Comparison of ENCODE assay signal across 14 mouse cellular contexts in the genomic region with DNA sequence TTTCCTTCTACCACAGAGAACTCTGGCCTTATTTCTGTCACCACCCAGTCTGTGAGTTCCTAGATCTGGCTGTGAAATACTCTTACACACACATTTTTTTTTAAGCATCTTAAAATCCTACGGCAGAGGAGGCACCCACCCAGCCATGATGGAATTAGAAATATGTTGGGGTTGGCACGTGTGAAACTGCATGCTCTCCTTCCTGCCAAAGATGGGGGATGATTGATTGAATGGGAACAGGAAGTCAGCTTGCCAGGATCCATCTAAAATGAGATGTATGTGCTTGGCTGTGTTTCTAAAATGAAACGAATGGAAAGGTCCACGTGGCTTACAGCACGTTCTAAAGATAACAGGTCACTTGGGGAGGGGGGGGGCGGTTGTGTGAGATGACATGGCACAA.
DNase-seq lines count a peak whose midpoint lies in the region; ATAC-seq and TF ChIP-seq lines count a peak whose summit lies in the region.
"Had no signal": no experiment of that assay in that cellular context is flagged by ENCODE, and none has a peak within 500 bp of the region (broad histone marks: within the 10 kb centered on the region; RNA-seq: fewer than 3 reads in every experiment).

No protein-coding gene starts in this region.

- H3K9me3 ChIP-seq in forebrain, embryonic 13.5 days (replicated peaks), result no peaks in the 10 kb centered on the region; the same call in 1 of the 2 replicates
- H3K9me3 ChIP-seq in forebrain, embryonic 10.5 days, result no peaks in the 10 kb centered on the region
- H3K9me3 ChIP-seq in lung, embryonic 14.5 days (ENCODE audit: low read depth, low read length), result no peaks in the 10 kb centered on the region
- 0 out of 2 replicates have a peak, but pooled peaks cover 5% of the 10 kb centered on the region for H3K9me3 ChIP-seq in forebrain, embryonic 16.5 days (ENCODE audit: control insufficient read depth, low read length)

- no peak overlapping the region for H3K4me3 ChIP-seq in forebrain, embryonic 13.5 days
- no peak overlapping the region for H3K4me3 ChIP-seq in forebrain, embryonic 10.5 days
- H3K4me3 ChIP-seq in lung, embryonic 14.5 days (ENCODE audit: low read depth, low read length), result no peak overlapping the region
- H3K4me3 ChIP-seq in forebrain, embryonic 16.5 days (replicated peaks; ENCODE audit: low read length), result no peak overlapping the region
- H3K4me3 ChIP-seq: megakaryocyte, embryonic 14.5 days; myocyte had no signal

- no peak for DNase-seq in forebrain, embryonic 10.5 days (ENCODE audit: extremely low spot score, low spot score)
- DNase-seq in lung, embryonic 14.5 days, result peak; percentile 53
- no peak for DNase-seq in lung, postnatal 25 days (ENCODE audit: low spot score)
- DNase-seq in right cerebral cortex, adult 2 months (ENCODE audit: low spot score in 2 of 2), result peak; percentile 27 to 42
- DNase-seq in spleen, adult 12 weeks (ENCODE audit: low spot score), result no peak
- no peak for DNase-seq in kidney, postnatal 36 days
- DNase-seq: embryo, embryonic 11 days; heart, postnatal 4 days had no signal

- peak overlapping the region; percentile 44 for H3K27ac ChIP-seq in forebrain, embryonic 13.5 days
- H3K27ac ChIP-seq in forebrain, embryonic 10.5 days, result no peak overlapping the region
- H3K27ac ChIP-seq in lung, embryonic 14.5 days (ENCODE audit: low read depth), result no peak overlapping the region
- peak overlapping the region; percentile 81 for H3K27ac ChIP-seq in forebrain, embryonic 16.5 days (ENCODE audit: low read length)

- no peak overlapping the region for H3K9ac ChIP-seq in forebrain, embryonic 13.5 days
- no peak overlapping the region for H3K9ac ChIP-seq in lung, embryonic 14.5 days
- H3K9ac ChIP-seq in forebrain, embryonic 16.5 days (replicated peaks; ENCODE audit: low read depth, low read length), result no peak overlapping the region

- no peak for TF ChIP-seq CTCF in lung, embryonic 14.5 days (IDR thresholded peaks at IDR 0.05; ENCODE audit: low read depth)

- 77% methylated on average over 6 of the region's 6 CpGs for WGBS in forebrain, embryonic 13.5 days
- 85% methylated on average over 6 of the region's 6 CpGs for WGBS in forebrain, embryonic 10.5 days
- 20% methylated on average over 6 of the region's 6 CpGs for WGBS in lung, embryonic 14.5 days
- whole genome bisulfite sequencing in forebrain, embryonic 16.5 days, result 54% methylated on average over 6 of the region's 6 CpGs

- H3K4me1 ChIP-seq in forebrain, embryonic 13.5 days, result peaks cover 12% of the 10 kb centered on the region
- no peaks in the 10 kb centered on the region for H3K4me1 ChIP-seq in forebrain, embryonic 10.5 days
- no peaks in the 10 kb centered on the region for H3K4me1 ChIP-seq in lung, embryonic 14.5 days (ENCODE audit: insufficient read depth)
- peaks cover 21% of the 10 kb centered on the region for H3K4me1 ChIP-seq in forebrain, embryonic 16.5 days (replicated peaks; ENCODE audit: control insufficient read depth, insufficient read depth, low read length)
- H3K4me1 ChIP-seq: megakaryocyte, embryonic 14.5 days had no signal

- H3K4me2 ChIP-seq in forebrain, embryonic 13.5 days, result no peak overlapping the region
- no peak overlapping the region for H3K4me2 ChIP-seq in lung, embryonic 14.5 days
- no peak overlapping the region for H3K4me2 ChIP-seq in forebrain, embryonic 16.5 days (ENCODE audit: low read length)
- H3K4me2 ChIP-seq: liver, embryonic 11.5 days had no signal

- ATAC-seq in forebrain, embryonic 13.5 days, result peak; percentile 65; the same call in 1 of the 2 replicates
- ATAC-seq in lung, embryonic 14.5 days (ENCODE audit: insufficient read depth), result peak; percentile 45
- peak; percentile 81 for ATAC-seq in forebrain, embryonic 16.5 days
- ATAC-seq: intestine, postnatal 0 days had no signal

- no peaks in the 10 kb centered on the region for H3K36me3 ChIP-seq in forebrain, embryonic 13.5 days (ENCODE audit: poor library complexity, severe bottlenecking)
- no peaks in the 10 kb centered on the region for H3K36me3 ChIP-seq in forebrain, embryonic 10.5 days (replicated peaks)
- H3K36me3 ChIP-seq in lung, embryonic 14.5 days (ENCODE audit: insufficient read depth), result no peaks in the 10 kb centered on the region
- no peaks in the 10 kb centered on the region for H3K36me3 ChIP-seq in forebrain, embryonic 16.5 days (ENCODE audit: control insufficient read depth, insufficient read depth)

- H3K27me3 ChIP-seq in forebrain, embryonic 13.5 days, result 0 out of 2 replicates have a peak, but pooled peaks cover 4% of the 10 kb centered on the region
- no peaks in the 10 kb centered on the region for H3K27me3 ChIP-seq in forebrain, embryonic 10.5 days (ENCODE audit: poor library complexity, severe bottlenecking)
- no peaks in the 10 kb centered on the region for H3K27me3 ChIP-seq in lung, embryonic 14.5 days (ENCODE audit: insufficient read depth, low read length)
- H3K27me3 ChIP-seq in forebrain, embryonic 16.5 days (replicated peaks; ENCODE audit: control insufficient read depth, insufficient read depth, low read length), result no peaks in the 10 kb centered on the region
- H3K27me3 ChIP-seq: megakaryocyte, embryonic 14.5 days had no signal

Comparison
In these comparisons a context has a peak if more than half of its experiments do, and no peak if none do; other contexts are left out.
1. H3K27ac ChIP-seq: peak in forebrain, embryonic 13.5 days (single experiment) and forebrain, embryonic 16.5 days (single experiment); none in forebrain, embryonic 10.5 days (single experiment) and lung, embryonic 14.5 days (single experiment).
2. DNase-seq: peak in lung, embryonic 14.5 days (single experiment) and right cerebral cortex, adult 2 months (2 of 2); none in forebrain, embryonic 10.5 days (single experiment), lung, postnatal 25 days (single experiment), spleen, adult 12 weeks (single experiment) and kidney, postnatal 36 days (0 of 2).
3. Peak in every context shown above with its lines, with median percentiles within 50 percentile points of each other: ATAC-seq.